Mouse (Mus musculus): ENCODE data around the gene Baz1a.

Gene Baz1a

GRCm38 (mm10) chr12:55013626-55014398 is at the start of gene Baz1a:
TSS of gene Baz1a (minus strand) at chr12:55014348.
- DNase-seq: no peak

DNA sequence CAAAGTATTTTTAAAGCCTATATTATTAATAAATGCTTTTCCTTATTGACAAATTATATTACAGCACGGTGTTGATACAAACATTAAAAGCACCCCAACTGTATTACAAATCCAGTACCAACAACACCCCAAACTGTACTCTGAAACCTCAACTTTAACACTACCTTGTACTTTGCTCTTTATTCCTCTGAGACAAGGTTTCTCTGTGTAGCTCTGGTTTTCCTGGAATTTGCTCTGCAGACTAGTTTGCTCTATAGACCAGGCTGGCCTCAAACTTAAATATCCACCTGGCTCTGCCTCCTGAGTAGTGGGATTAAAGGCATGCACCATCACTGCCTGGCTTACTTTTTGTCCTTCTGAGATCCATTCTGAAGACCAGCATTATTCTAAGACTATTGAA is 48.0 kb upstream of the Baz1a start:
- no peak for DNase-seq

DNA sequence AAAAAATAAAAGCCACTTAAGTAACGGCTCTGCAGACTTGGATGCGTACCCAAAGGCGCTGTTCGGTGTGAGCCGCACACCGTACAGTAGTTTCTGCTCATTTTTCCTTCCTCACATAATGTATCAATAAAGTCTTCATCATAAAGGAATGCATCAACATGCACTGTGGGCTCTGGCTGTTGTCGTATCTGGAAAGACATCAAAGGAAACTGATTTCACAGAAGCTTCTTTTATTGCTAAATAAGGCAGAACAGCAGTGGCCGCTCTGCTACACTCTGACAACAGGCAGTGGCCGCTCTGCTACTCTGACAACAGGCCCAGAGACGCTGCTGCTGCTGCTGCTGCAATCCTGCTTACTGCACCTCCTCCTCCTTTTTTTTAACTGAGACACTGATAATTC is 46.9 kb upstream of the Baz1a start:
- DNase-seq: no peak

- no peak for DNase-seq
Observed at GRCm38 (mm10) chr12:55060212-55060898, 46.2 kb upstream of the Baz1a start.

GRCm38 (mm10) chr12:55059812-55060211 is 45.7 kb upstream of the Baz1a start:
- no peak for DNase-seq

- DNase-seq: no peak
Observed at GRCm38 (mm10) chr12:55058865-55059615, 44.9 kb upstream of the Baz1a start.

- no peak for DNase-seq
Observed at GRCm38 (mm10) chr12:55056703-55057102, 42.6 kb upstream of the Baz1a start.

- DNase-seq: no peak
Observed at GRCm38 (mm10) chr12:55054551-55055241, 40.5 kb upstream of the Baz1a start.

GRCm38 (mm10) chr12:55053267-55053666 is 39.1 kb upstream of the Baz1a start:
- no peak for DNase-seq

DNA sequence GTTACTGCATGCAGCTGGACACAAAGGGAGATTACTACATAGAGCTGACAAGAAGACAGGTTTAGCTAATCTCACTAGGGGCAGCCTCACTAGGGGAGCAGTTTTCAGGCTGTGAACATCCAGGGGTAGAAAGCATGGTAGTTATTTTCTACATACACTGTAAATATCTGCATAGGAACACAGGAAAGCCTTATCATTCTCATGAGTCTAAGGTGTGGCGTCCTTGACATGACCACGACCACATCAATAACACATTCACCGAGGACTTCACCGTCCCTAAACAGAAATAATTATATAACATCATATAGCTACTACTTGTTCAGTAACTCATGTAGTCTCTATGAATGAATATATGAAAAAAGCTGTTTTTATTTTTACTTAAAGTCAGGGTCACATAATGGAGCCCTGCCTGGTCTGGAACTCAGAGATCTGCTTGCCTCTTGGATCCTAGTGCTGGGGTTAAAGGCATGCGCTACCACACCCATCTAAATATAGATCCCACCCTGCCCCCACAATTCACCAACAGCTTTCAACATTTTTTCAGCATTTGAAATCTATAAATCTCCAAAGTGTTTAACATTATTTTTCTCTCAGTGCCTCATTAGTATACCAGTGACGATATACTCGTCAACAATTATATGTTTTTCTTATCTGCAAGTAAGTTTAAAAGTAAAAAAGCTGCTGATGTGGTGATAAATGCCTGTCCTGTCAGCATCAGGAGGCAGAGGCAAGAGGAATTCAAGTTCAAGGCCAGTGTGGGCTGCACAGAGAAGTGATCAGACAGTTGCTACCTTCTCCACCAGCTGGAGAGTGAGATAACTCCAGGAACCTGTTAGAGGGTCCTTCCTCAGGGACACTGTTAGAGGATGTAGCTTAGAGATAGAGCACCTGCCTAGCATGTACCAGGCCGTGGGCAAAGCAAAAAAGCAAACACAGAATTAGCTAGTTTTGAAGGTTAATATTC is 37.3 kb upstream of the Baz1a start:
- DNase-seq: no peak

DNA sequence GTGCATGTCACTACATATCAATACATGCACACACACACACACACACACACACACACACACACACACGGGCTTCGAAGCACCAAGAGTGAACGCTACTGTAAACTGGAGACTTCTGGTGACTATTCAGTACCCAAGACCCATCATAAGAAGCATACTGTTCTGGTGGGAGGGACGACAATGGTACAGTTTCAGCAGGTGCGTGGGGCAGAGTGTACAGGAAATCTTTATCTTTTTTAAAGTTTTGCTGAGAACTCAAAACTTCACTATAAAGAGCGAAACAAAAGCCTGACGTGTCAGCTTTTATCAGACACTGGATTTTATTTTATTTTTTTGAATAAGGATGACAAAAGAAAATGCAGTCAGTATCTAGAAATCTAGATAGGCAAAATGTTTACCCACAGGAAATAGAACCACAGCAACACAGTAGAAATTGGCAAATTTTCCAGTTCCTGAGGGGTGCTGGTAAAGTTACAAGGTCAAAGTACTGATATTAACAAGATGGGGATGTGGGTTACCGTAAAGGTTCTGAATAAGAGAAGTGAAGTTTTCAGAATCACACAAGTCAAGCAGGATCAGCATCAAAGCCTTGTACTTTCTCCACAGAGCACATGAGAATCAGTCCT is 35.7 kb upstream of the Baz1a start:
- DNase-seq: no peak

DNA sequence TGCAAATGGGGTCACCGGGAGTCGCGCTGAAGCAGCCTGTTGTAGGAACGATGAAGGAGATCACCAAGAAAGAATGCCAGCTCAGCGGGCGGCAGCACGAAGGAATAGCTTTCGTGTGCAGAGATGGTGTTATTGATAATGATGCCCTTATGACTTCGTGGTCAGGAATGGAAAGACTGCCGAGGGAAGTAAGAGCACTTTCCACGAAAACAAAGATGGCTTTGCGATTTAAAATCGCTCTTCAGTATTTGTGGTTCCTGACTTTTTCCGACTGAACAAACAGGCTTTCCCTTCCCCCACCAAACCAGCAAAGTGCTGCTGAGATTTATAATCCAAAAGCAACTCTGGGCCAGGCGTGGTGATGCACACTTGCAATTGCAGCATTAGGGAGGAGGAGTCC is 26.9 kb upstream of the Baz1a start:
- DNase-seq: no peak

DNA sequence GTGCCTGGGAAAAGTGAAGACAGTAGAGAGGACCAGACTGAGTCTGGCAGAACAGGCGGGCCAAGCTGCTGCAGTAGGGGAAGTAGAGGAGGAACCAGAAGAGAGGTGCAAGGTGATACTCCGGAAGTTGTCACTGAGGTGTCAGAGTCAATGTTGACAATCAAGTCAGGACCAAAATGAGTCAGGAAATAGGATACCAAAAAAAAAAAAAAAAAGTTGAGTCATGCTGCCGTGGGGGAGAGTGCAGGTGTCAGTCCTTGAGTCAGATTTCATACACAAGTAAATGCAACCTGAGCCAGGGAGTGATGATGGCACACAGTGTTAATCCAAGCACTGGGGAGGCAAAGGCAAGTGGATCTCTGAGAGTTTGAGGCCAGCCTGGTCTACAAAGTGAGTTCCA is 12.9 kb upstream of the Baz1a start:
- DNase-seq: no peak

- DNase-seq: no peak
Observed at GRCm38 (mm10) chr12:55023284-55023683, 9.1 kb upstream of the Baz1a start.

- DNase-seq: no peak
Observed at GRCm38 (mm10) chr12:55019421-55019877, 5.3 kb upstream of the Baz1a start.

- no peak for DNase-seq
Observed at GRCm38 (mm10) chr12:55017119-55017721, 3.1 kb upstream of the Baz1a start.

DNA sequence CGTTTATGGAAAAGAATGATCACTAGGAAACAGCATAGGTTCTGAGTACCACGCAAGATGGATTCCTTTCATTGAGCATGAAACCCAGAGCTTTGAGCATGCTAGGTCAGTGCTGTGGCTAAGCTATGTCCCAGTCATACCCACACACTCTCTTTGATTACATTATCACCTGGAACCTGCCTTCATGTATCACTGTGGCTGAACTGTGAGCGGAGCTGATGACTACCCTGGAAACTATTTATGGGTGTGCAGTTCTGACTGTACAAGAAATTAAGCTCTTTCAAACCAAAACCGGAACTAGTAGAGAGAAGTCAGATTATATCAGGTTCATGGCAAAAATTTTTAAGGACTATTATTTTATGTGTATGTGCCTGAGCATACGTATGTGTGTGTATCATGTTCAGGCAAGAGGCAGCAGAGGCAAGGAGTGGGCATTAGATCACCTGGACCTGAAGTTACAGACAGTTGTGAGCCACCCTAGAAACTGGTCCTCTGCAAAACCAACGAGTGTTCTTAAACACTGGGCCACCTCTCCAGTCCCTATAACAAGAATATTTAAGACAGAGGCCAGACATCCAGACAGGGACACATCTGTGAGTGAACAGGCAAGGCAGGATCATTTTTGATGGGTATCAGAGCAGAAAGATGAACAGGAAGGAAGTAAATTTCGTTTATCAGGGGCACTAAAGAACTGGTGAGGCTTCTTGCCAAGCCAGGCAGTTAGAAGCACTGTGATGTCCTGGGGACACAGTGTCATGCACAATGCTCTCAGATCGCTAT is 2.4 kb upstream of the Baz1a start:
- no peak for DNase-seq

DNA sequence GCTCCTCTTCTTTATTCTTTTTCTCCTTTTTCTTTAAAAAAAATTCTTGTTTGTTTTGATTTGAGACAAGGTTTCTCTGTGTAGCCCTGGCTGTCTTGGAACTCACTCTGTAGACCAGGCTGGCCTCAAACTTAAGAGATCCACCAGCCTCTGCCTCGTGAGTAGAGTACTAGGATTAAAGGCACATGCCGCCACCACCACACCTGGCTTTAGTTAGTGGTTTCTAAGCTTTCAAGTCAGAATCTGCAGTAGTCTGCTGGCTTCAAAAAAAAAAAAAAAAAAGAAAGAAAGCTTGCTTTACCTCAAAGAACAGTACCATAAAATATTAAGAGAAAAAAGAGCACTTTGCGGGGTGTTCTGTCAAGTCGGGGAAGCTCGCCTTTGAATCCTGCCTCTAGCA is 1.3 kb upstream of the Baz1a start:
- DNase-seq: no peak

DNA sequence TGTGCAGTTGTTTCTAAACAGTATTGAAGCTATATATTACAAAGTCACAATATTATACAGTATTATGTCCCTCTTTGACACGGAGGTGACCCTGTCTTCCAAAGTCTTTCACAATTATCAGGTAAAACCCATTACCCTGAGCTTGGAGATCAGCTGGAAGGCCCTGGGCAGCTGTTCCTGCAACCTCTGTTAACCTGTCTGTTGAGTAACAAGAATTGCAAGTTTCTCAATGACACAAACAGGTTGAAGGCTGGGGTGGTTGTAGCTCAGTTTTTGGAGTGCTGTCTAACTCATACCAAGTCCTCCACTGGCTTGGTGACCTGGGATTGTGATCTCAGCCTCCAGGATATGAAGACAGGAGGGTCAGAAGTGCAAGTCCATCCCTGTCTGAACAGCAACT is 1.1 kb downstream of the Baz1a start:
- DNase-seq: no peak

GRCm38 (mm10) chr12:55007361-55008008 is 6.7 kb downstream of the Baz1a start:
- DNase-seq: no peak

All from cerebellum, adult 18-20 months (tissue).